ENCODE assay signal across 18 mouse cellular contexts in the genomic region with DNA sequence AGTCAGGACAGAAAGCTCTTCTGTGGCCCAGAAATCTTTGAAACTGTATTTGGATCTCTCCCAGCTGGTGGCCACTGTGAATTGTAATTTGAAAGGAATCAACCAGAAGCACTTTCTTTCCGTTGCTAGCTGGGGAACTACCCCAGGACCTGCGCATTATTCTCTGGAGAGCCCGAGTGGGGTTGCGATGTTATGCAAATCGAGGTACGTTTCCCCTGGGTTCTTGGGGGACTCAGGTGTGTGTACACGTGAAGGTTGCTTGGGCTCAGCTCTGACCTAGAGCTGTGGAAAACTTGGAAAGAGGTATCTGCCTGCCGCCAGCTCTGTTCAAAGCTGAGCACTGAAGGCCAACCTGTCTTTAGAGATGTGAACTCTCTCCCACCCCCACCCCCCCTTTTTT. TPM values are rescaled to one million over a fixed set of nuclear protein-coding genes. Genes with fewer than 3 reads are reported as not detected.
A peak's percentile ranks its signal among the peaks of the same experiment; 100 is the strongest.
DNase-seq lines count a peak whose midpoint lies in the region; ATAC-seq and TF ChIP-seq lines count a peak whose summit lies in the region.
"Had no signal": no experiment of that assay in that cellular context is flagged by ENCODE, and none has a peak within 500 bp of the region (broad histone marks: within the 10 kb centered on the region; RNA-seq: fewer than 3 reads in every experiment).

No protein-coding gene starts in this region.

- ATAC-seq in heart, postnatal 0 days (ENCODE audit: insufficient read depth, low read depth) = no peak
- no peak for ATAC-seq in erythroblast, adult 5-6 weeks (replicated peaks; ENCODE audit: low FRiP score, poor library complexity, severe bottlenecking)
- ATAC-seq: forebrain, embryonic 15.5 days; lung, postnatal 0 days had no signal

- H3K27ac ChIP-seq in heart, postnatal 0 days (ENCODE audit: low read depth) = peak overlapping the region; percentile 5; the same call in 1 of the 2 replicates
- peak overlapping the region; percentile 41; the same call in 1 of the 2 replicates for H3K27ac ChIP-seq in left cerebral cortex, adult 2 months
- H3K27ac ChIP-seq: forebrain, embryonic 15.5 days; midbrain, embryonic 10.5 days; neural tube, embryonic 13.5 days had no signal

- H3K36me3 ChIP-seq in heart, postnatal 0 days (replicated peaks; ENCODE audit: control insufficient read depth, insufficient read depth, low read length) = no peaks in the 10 kb centered on the region
- H3K36me3 ChIP-seq: forebrain, embryonic 15.5 days; limb, embryonic 12.5 days; neural tube, embryonic 13.5 days had no signal

- TF ChIP-seq CTCF in heart, postnatal 0 days (IDR thresholded peaks at IDR 0.05; ENCODE audit: low read depth) = no peak
- TF ChIP-seq CTCF in left cerebral cortex, adult 2 months (IDR thresholded peaks at IDR 0.05) = no peak

- peak overlapping the region; percentile 4; the same call in 1 of the 2 replicates for H3K4me2 ChIP-seq in heart, postnatal 0 days (ENCODE audit: low read depth, low read length)
- H3K4me2 ChIP-seq: forebrain, embryonic 15.5 days had no signal

- H3K4me3 ChIP-seq in heart, postnatal 0 days (ENCODE audit: low read depth, low read length) = no peak overlapping the region
- H3K4me3 ChIP-seq in left cerebral cortex, adult 2 months = no peak overlapping the region
- H3K4me3 ChIP-seq: erythroblast, embryonic 14.5 days; forebrain, embryonic 15.5 days; limb, embryonic 12.5 days; midbrain, embryonic 10.5 days; neural tube, embryonic 13.5 days had no signal

- intact Hi-C loops in heart, postnatal 10 days (cut with DNase I) = loop anchor here (1.0 kb wide), 1 partner anchor 20 kb away; no protein-coding TSS in a partner anchor
- intact Hi-C loops in left cerebral cortex, adult 2 months (cut with DNase I) = loop anchor here (2.0 kb wide), 1 partner anchor 21 kb away; the partner anchor contains the start of gene Shank3
- intact Hi-C loops in left cerebral cortex, postnatal 10 days (cut with DNase I) = no loop called here

- peak; percentile 49 for DNase-seq in cerebellum, adult 9-10 months
- no peak for DNase-seq in cerebellum, postnatal 14 days
- no peak for DNase-seq in heart, postnatal 0 days (ENCODE audit: low spot score)
- no peak for DNase-seq in heart, postnatal 10 days
- no peak for DNase-seq in left cerebral cortex, adult 2 months (ENCODE audit: extremely low spot score in 1 of 2, low spot score in 2 of 2)
- DNase-seq in left cerebral cortex, postnatal 10 days (ENCODE audit: extremely low spot score in 1 of 2, low spot score in 2 of 2) = no peak
- DNase-seq in ES-CJ7 (ENCODE audit: low read depth, low spot score) = peak; percentile 69
- DNase-seq: gastrocnemius, postnatal 10 days; thymus, postnatal 4 days had no signal

- no peak for TF ChIP-seq EP300 in heart, postnatal 0 days (IDR thresholded peaks at IDR 0.05; ENCODE audit: low read depth)

- H3K9ac ChIP-seq in heart, postnatal 0 days (replicated peaks; ENCODE audit: low read depth, low read length) = no peak overlapping the region
- H3K9ac ChIP-seq: forebrain, embryonic 15.5 days; limb, embryonic 12.5 days; neural tube, embryonic 13.5 days had no signal

- peaks cover 8% of the 10 kb centered on the region for H3K9me3 ChIP-seq in heart, postnatal 0 days (replicated peaks; ENCODE audit: control insufficient read depth, low read length)
- H3K9me3 ChIP-seq: forebrain, embryonic 15.5 days; G1E; midbrain, embryonic 10.5 days; neural tube, embryonic 13.5 days had no signal

- H3K4me1 ChIP-seq in heart, postnatal 0 days (ENCODE audit: control insufficient read depth, insufficient read depth) = peaks cover 10% of the 10 kb centered on the region

- 60% methylated on average over 8 of the region's 8 CpGs for WGBS in heart, postnatal 0 days

- H3K27me3 ChIP-seq in heart, postnatal 0 days (ENCODE audit: control insufficient read depth, insufficient read depth, low read length) = no peaks in the 10 kb centered on the region
- H3K27me3 ChIP-seq: forebrain, embryonic 15.5 days; neural tube, embryonic 13.5 days had no signal

RNA-seq across cellular contexts. Expression of gene Arsa, which starts 0.6 kb away (rescaled TPM):
- total RNA-seq in heart, postnatal 0 days (2014; rRNA removed; ENCODE audit: low replicate concordance) = 14.1 and 17.6 TPM in 2 replicates
- polyA plus RNA-seq in heart, postnatal 0 days (2015; fragmentation: Nextera tagmentation; extraction: Ambion mirVana) = 10.4 and 12.7 TPM in 2 replicates
- total RNA-seq in heart, postnatal 10 days (2021) = 10 to 100 TPM; 18.1 to 18.4 TPM
- 10 to 100 TPM; 32.0 to 33.0 TPM for total RNA-seq in left cerebral cortex, adult 2 months (2021)
- 10 to 100 TPM; 33.1 to 33.4 TPM for total RNA-seq in left cerebral cortex, postnatal 10 days (2021)
- total RNA-seq in erythroblast, adult 5-6 weeks (2015; ENCODE audit: low replicate concordance) = 0.42 TPM in 1 of 2 replicates, not detected in the other
- total RNA-seq in erythroblast, adult 5-6 weeks (2017; ENCODE audit: low replicate concordance) = 1.5 and 2.2 TPM in 2 replicates

RNA-seq across cellular contexts. Expression of gene Shank3, which starts 21.6 kb away (rescaled TPM):
- 17.1 and 26.5 TPM in 2 replicates for total RNA-seq in heart, postnatal 0 days (2014; rRNA removed; ENCODE audit: low replicate concordance)
- polyA plus RNA-seq in heart, postnatal 0 days (2015; fragmentation: Nextera tagmentation; extraction: Ambion mirVana) = 0.81 and 1.1 TPM in 2 replicates
- 10 to 100 TPM; 82.6 to 86.1 TPM for total RNA-seq in heart, postnatal 10 days (2021)
- total RNA-seq in left cerebral cortex, adult 2 months (2021) = 100 to 1,000 TPM; 222 to 239 TPM
- 100 to 1,000 TPM; 196 to 197 TPM for total RNA-seq in left cerebral cortex, postnatal 10 days (2021)
- total RNA-seq in erythroblast, adult 5-6 weeks (2015; ENCODE audit: low replicate concordance) = 0.63 and 0.77 TPM in 2 replicates
- total RNA-seq in erythroblast, adult 5-6 weeks (2017; ENCODE audit: low replicate concordance) = 0.98 and 1.0 TPM in 2 replicates
- total RNA-seq: monocyte, adult 5-6 weeks had no signal

RNA-seq across cellular contexts. Expression of gene Mapk8ip2, which starts 24.1 kb away (rescaled TPM):
- 0.84 TPM in 1 of 2 replicates, not detected in the other for total RNA-seq in heart, postnatal 0 days (2014; rRNA removed; ENCODE audit: low replicate concordance)
- 0.15 and 0.23 TPM in 2 replicates for polyA plus RNA-seq in heart, postnatal 0 days (2015; fragmentation: Nextera tagmentation; extraction: Ambion mirVana)
- under 1 TPM; 0.05 to 0.12 TPM for total RNA-seq in heart, postnatal 10 days (2021)
- total RNA-seq in left cerebral cortex, adult 2 months (2021) = 100 to 1,000 TPM; 227 to 234 TPM
- total RNA-seq in left cerebral cortex, postnatal 10 days (2021) = 100 to 1,000 TPM; 189 to 195 TPM
- 0.19 and 0.21 TPM in 2 replicates for total RNA-seq in erythroblast, adult 5-6 weeks (2015; ENCODE audit: low replicate concordance)
- 0.14 and 0.34 TPM in 2 replicates for total RNA-seq in erythroblast, adult 5-6 weeks (2017; ENCODE audit: low replicate concordance)
- total RNA-seq: monocyte, adult 5-6 weeks had no signal
- polyA plus RNA-seq: erythroblast, embryonic 14.5 days; G1E had no signal

RNA-seq across cellular contexts. Expression of gene Chkb, which starts 48.1 kb away (rescaled TPM):
- total RNA-seq in heart, postnatal 0 days (2014; rRNA removed; ENCODE audit: low replicate concordance) = 64.5 and 78.3 TPM in 2 replicates
- polyA plus RNA-seq in heart, postnatal 0 days (2015; fragmentation: Nextera tagmentation; extraction: Ambion mirVana) = 130 and 142 TPM in 2 replicates
- 10 to 100 TPM; 71.8 to 73.9 TPM for total RNA-seq in heart, postnatal 10 days (2021)
- 10 to 100 TPM; 42.5 to 45.2 TPM for total RNA-seq in left cerebral cortex, adult 2 months (2021)
- 10 to 100 TPM; 54.3 to 55.5 TPM for total RNA-seq in left cerebral cortex, postnatal 10 days (2021)
- 82.0 and 92.2 TPM in 2 replicates for total RNA-seq in erythroblast, adult 5-6 weeks (2015; ENCODE audit: low replicate concordance)
- 28.6 and 30.9 TPM in 2 replicates for total RNA-seq in erythroblast, adult 5-6 weeks (2017; ENCODE audit: low replicate concordance)

RNA-seq across cellular contexts. Expression of gene Gm44502, which starts 48.3 kb away (rescaled TPM):
- 0.08 and 2.4 TPM in 2 replicates for total RNA-seq in heart, postnatal 0 days (2014; rRNA removed; ENCODE audit: low replicate concordance)
- polyA plus RNA-seq in heart, postnatal 0 days (2015; fragmentation: Nextera tagmentation; extraction: Ambion mirVana) = 0.80 and 0.82 TPM in 2 replicates
- total RNA-seq in heart, postnatal 10 days (2021) = 10 to 100 TPM; 14.6 to 15.4 TPM
- not detected for total RNA-seq in left cerebral cortex, adult 2 months (2021)
- total RNA-seq in left cerebral cortex, postnatal 10 days (2021) = not detected
- total RNA-seq in erythroblast, adult 5-6 weeks (2015; ENCODE audit: low replicate concordance) = not detected in 2 replicates
- total RNA-seq in erythroblast, adult 5-6 weeks (2017; ENCODE audit: low replicate concordance) = 0.14 TPM in 1 of 2 replicates, not detected in the other
- polyA plus RNA-seq: forebrain, embryonic 15.5 days; limb, embryonic 12.5 days; lung, postnatal 0 days; midbrain, embryonic 10.5 days; neural tube, embryonic 13.5 days had no signal

Comparison
In these comparisons a context has a peak if more than half of its experiments do, and no peak if none do; other contexts are left out.
1. DNase-seq: peak in cerebellum, adult 9-10 months (single experiment) and ES-CJ7 (single experiment); none in cerebellum, postnatal 14 days (0 of 2), heart, postnatal 0 days (single experiment), heart, postnatal 10 days (0 of 2), left cerebral cortex, adult 2 months (0 of 2) and left cerebral cortex, postnatal 10 days (0 of 2).
2. RNA of gene Mapk8ip2, which starts 24.1 kb away (total RNA-seq): 227 to 234 TPM in left cerebral cortex, adult 2 months and 189 to 195 TPM in left cerebral cortex, postnatal 10 days; 0.84 TPM in heart, postnatal 0 days, 0.14 to 0.34 TPM in erythroblast, adult 5-6 weeks and 0.05 to 0.12 TPM in heart, postnatal 10 days; every median in the first group is over 100 times any median in the second.